Mouse (Mus musculus) layer of hippocampus, adult 9-10 months (tissue): Measurements from ENCODE around the gene Prg4.

Experiments used
- DNase-seq: peaks from one replicate; pipeline ENCODE4 v3.0.0; 2022; ENCODE audit warnings: low spot score

Prg4 gene

GRCm38 (mm10) chr1:150466132-150466531, at the start of gene Prg4:
Gene Prg4, minus strand, starts transcription at chr1:150466165.
- DNase-seq: no peak

DNA sequence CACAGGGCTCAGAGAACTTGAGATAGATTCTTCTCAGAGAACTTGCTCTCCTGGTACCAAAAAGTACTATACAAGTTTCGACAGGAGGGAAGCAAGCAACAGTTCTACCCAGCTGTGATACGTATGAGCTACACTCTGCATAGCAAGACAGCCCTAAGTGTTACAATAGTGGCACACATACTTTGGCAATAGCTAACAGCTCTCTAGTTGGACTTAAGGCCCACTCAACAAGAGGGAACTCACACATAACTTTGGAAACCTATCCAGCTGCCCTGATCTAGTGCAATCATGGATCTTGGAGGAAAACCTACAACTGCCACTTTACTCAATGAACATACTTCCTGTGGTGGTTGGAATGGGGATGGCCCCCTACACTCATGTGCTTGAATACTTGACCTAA, 47.1 kb upstream of the Prg4 start:
- DNase-seq: no peak

- DNase-seq: no peak
These were observed 39.8 kb upstream of the Prg4 start for GRCm38 (mm10) chr1:150505794-150506193.

GRCm38 (mm10) chr1:150503321-150503720, 37.4 kb upstream of the Prg4 start:
- DNase-seq: no peak

DNA sequence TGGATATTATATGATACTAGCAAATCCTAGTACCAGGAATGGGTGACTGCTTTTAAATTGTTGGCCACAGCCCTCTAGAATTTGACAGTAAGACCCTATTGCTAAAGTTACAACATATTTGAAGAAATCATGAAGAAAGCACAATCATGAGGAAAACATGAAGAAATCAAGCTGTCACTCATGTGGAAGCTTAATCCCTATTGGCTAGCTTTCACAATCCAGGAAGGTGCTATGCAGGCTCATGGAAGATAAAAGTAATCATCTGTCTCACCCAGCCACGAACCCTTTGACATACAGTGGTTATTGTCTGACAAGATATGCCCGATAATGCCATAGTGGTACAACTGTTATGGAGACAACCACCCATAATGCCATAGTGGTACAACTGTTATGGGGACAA, 32.2 kb upstream of the Prg4 start:
- DNase-seq: no peak

DNA sequence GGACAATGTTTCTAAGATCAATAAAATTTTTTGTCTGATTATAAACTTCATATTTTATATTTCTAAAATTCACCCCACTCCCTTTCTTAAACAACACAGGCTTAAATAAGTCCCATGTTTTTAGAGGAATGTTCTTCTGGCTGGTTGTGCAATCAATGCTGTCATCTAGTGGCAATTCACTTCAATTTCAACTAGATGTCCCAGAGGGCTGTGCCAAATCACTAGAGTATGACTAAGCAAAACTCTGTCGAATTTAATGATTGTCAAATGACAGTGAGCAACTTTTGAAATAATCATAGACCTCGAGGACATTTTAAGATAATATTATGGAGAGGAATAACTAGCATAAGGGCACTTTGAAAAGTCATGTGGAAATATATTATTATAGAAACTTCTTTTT, 31.7 kb upstream of the Prg4 start:
- DNase-seq: no peak

GRCm38 (mm10) chr1:150496626-150497302, 30.8 kb upstream of the Prg4 start:
- DNase-seq: no peak

GRCm38 (mm10) chr1:150489148-150489547, 23.2 kb upstream of the Prg4 start:
- no peak for DNase-seq

DNA sequence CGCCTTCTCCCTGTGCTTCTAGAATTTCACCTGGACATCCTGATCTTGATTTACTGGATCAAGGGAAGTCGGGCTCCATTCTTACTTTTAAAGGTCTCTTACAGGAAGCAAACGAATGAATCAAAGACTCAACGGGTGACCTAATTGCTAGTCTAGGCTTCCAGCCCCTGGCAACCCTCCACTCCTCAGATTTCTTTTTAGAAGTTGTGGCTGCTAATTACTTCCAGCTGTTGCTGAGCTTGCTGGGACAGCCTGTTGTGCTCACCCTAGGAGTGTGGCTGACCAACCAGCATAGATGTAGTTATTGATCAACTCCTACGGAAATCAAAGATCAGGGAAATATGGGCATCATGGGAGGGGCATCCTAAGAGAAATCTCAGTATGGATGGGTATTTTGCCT, 14.7 kb upstream of the Prg4 start:
- DNase-seq: no peak

GRCm38 (mm10) chr1:150472525-150472924, 6.6 kb upstream of the Prg4 start:
- no peak for DNase-seq

DNA sequence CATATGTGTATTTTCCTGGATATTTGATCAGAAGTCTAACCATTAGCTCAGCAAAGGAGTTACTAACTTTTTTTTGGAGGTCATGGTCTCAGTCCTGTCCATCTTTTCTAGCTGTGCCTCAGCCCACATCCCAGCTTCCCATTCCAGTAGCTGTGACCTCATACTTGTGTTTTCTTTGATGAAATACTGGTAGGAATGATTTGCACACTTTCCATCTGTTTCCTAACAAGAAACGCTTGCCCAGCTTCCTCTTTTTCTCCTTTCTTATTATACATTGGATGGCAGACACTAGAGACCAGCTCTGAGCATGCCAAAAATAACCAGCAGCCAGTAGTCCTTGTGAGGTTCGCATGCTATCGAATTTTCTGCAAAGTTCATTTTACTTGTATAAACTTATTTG, 4.0 kb upstream of the Prg4 start:
- no peak for DNase-seq

- DNase-seq: no peak
These were observed 601 bp downstream of the Prg4 start for GRCm38 (mm10) chr1:150465364-150465763.

GRCm38 (mm10) chr1:150463691-150464090, 2.3 kb downstream of the Prg4 start:
- DNase-seq: no peak

DNA sequence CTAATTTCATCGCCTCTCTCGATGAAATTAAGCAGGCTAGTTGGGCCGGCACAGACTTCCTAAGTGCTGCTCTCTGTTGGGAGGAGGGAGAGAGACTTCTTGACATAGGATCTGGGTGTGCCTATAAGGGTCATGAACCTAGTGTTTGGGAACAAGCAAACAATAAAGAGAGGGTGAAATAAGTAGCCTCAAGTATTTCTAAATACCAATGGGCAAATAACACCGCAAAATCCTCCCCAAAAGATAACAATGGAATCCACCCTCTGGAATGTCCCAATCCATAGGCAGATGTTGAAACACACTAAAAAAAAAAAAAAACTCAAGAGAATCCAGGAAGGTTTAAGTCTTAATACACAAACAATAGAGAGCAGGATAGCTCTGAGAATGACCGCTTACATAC, 2.9 kb downstream of the Prg4 start:
- no peak for DNase-seq

- DNase-seq: no peak
These were observed 5.4 kb downstream of the Prg4 start for GRCm38 (mm10) chr1:150460595-150460994.

- no peak for DNase-seq
These were observed 6.4 kb downstream of the Prg4 start for GRCm38 (mm10) chr1:150459599-150459998.

DNA sequence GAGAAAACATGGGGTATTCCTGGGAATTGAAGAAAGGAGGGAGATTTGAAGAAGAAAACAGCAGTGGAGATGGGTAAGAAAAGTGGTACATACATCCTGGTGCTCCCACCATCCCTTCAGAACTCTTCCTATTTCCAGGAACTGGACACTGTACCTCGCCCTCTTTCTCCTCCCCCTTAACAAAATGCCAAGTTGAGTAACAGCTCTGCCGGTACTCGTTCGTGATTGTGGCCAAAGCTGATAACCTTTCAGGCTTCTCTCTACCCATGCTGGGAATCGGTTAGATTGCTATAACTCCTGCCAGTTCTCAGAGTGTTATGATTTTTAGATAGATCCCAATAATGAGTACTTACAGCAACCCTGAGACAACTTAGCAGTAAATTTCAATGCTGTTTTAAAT, 7.0 kb downstream of the Prg4 start:
- no peak for DNase-seq

GRCm38 (mm10) chr1:150441731-150442130, 24.2 kb downstream of the Prg4 start:
- DNase-seq: no peak

DNA sequence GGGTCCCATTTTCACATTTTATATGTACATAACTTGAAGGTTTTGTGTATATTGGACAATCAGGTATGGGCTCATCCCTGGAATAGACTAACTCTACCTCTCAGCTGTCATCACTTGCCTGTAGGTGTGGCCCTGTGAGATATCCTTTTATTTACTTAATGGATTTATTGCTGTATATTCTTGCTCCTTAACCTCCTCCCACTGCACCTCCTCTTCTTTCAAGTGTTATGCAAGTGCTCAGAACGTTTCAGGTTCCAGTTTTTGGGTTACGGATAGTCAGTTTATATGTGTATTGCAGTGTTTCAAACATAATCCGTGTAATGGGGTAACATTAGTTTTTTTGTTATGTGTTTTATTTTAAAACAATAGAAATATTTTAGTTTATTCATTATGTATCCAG, 27.3 kb downstream of the Prg4 start:
- no peak for DNase-seq

DNA sequence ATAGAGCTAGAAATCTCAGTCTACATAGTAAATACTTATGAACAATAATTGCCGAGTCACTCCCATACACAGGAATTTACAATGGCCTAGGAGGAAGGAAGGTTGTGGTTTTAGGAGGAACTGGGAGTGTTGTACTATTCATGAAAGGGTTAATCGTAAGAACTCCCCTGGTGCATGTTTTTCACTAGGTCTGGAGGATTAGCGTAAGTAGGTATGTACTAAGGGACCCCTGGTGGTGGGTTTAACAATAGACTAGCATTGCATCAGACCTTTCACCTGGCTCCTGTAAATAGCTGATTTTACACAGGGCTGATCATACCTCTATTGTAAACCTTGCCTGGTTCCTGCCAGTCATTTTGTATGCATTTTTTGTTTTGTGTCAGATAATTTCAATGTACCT, 39.7 kb downstream of the Prg4 start:
- DNase-seq: no peak

GRCm38 (mm10) chr1:150425665-150426064, 40.3 kb downstream of the Prg4 start:
- DNase-seq: no peak

GRCm38 (mm10) chr1:150418426-150418825, 47.5 kb downstream of the Prg4 start:
- DNase-seq: no peak

DNA sequence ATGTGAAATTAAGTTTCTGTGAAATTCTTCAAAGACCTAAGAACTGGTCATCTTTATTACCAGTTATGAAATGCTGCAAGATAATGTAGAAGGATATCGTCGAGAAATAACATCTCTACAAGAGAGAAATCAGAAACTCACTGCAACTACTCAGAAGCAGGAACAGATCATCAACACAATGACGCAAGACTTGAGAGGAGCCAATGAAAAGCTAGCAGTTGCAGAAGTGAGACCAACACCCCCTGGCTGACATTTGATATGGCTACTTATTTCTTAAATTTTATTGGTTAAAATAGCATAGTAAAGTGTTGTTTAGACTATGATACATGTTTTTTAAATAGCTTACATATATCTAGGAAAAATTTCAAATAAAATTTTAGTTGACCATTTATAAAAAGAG, 50.0 kb downstream of the Prg4 start:
- DNase-seq: no peak

DNA sequence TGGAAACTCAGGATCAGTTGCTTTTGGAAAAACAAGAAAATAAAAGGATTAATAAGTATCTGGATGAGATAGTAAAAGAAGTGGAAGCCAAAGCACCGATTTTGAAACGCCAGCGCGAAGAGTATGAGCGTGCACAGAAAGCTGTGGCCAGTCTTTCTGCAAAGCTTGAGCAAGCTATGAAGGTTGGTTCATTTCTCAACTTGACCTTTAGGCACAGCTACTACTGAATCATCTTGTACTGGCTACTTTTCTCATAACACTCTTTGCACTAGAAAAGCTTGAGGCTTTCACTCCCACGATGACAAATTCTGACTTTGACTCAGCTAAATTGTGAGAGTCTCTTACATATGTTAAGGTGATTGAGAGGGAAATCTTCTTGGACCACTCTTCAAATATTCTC, 56.0 kb downstream of the Prg4 start:
- no peak for DNase-seq

GRCm38 (mm10) chr1:150407285-150407684, 58.7 kb downstream of the Prg4 start:
- DNase-seq: no peak
